Mouse (Mus musculus) kidney, embryonic 16.5 days (tissue): ENCODE measurements around the gene Med20. TPM values are rescaled to one million over a fixed set of nuclear protein-coding genes. Genes with fewer than 3 reads are reported as not detected.
"Not testable (repeated sequence)": the region's sequence is repeated elsewhere in the genome, so short reads cannot be mapped to it uniquely, and the experiment has no call there.

Source experiments
- ATAC-seq: fragments of 200-750 bp; cut with Nextera tagmentation; 2 replicates; pipeline ENCODE4 v1.8.0; 2017; ENCODE audit warnings: moderate TSS enrichment; ENCODE audit not compliant: low FRiP score, low TSS enrichment
- H3K27ac ChIP-seq: fragments of 300-500 bp; sonication (generic); 2 replicates; pipeline ENCODE4 v1.5.1; 2014; ENCODE audit warnings: low read length
- H3K27me3 ChIP-seq: fragments of 300-500 bp; sonication (generic); 2 replicates; pipeline ENCODE4 v1.6.1; 2014; ENCODE audit warnings: low read length, control low read depth, mixed read lengths; ENCODE audit not compliant: insufficient read depth
- H3K36me3 ChIP-seq: fragments of 300-500 bp; sonication (generic); 2 replicates; pipeline ENCODE4 v1.6.1; 2014; ENCODE audit warnings: low read length, control low read depth, mixed read lengths; ENCODE audit not compliant: insufficient read depth
- H3K4me1 ChIP-seq: fragments of 300-500 bp; sonication (generic); 2 replicates; pipeline ENCODE4 v1.6.1; 2014; ENCODE audit warnings: low read length, control low read depth, mixed read lengths; ENCODE audit not compliant: insufficient read depth
- H3K4me2 ChIP-seq: fragments of 300-500 bp; sonication (generic); replicated peaks from 2 replicates; pipeline ENCODE4 v1.6.1; 2014; ENCODE audit warnings: low read depth, low read length
- H3K4me3 ChIP-seq: fragments of 300-500 bp; sonication (generic); 2 replicates; pipeline ENCODE4 v1.5.1; 2014; ENCODE audit warnings: mild to moderate bottlenecking, low read length
- H3K9ac ChIP-seq: fragments of 300-500 bp; sonication (generic); replicated peaks from 2 replicates; pipeline ENCODE4 v1.6.1; 2014; ENCODE audit warnings: low read length
- H3K9me3 ChIP-seq: fragments of 300-500 bp; sonication (generic); 2 replicates; pipeline ENCODE4 v1.6.1; 2016; ENCODE audit warnings: low read length, control low read depth
- WGBS: fragments of 180-500 bp; shearing (Covaris S2); extraction: QIAGEN DNeasy Blood & Tissue Kit; methylation state at CpG from one replicate; pipeline ENCODE4 v1.1.7; 2014; 5-methylcytosine and 5-hydroxymethylcytosine counted together
- polyA plus RNA-seq: library from polyadenylated mRNA; unstranded; fragments of >200 nt; fragmentation: Nextera tagmentation; extraction: Ambion mirVana; gene quantifications from 2 replicates; pipeline ENCODE4 v1.2.1, GENCODE M21; 2015

Med20 gene
- polyA plus RNA-seq, 1 experiment from 2014 or later, result 53.9 TPM

DNA sequence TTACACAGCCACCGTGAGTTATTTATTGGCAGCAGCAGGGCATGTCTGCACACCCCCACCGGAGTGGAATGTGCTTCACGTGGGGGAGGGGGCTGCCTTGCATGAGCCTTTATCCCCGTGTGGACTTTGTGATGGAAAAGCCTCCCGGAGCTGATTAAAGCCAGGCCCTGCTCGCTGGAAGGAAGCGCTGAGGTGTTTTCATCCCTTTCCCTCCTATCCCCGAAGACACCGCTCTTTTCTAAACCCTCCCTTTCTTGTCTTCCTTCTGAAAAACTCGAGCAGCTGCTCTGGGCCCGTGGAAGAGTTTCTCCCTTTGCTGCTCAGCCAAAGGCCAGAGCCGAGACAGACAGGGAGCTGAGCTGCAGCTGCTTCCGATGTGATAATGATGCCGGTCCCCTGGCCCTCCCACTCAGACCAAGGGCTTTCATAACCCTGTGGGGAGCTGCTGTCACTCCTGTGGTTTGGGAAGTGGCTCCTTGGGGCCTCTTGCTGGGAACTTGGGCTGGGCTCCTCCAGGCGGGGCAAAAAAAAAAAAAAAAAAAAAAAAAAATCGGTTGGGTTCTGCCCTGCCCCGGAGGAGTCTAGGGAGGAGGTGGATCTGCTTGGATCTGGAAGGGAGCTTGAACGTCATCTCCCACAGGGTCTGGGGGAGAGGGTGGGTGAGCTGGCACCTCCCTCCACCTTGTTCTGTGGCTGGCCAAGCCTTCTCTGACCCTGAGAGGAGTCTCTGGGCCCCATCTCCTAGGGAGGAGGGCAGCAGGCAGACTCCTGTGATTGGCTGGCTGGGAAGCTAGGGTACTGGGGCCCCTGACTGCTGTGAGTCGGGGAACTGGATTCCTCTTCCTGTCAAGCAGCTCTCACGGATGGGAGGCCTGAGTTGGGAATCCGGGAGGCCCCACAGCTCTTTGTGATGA, 15.9 kb upstream of the Med20 start:
- peak; percentile 80 for ATAC-seq
- under 1% methylated on average over 21 of the region's 21 CpGs for WGBS
- H3K9ac ChIP-seq, result peak overlapping the region; percentile 91
- no peaks in the 10 kb centered on the region for H3K9me3 ChIP-seq
- peaks cover 20% of the 10 kb centered on the region for H3K36me3 ChIP-seq
- peak overlapping the region; percentile 89 for H3K4me2 ChIP-seq
- peaks cover 53% of the 10 kb centered on the region for H3K4me1 ChIP-seq
- H3K27me3 ChIP-seq, result no peaks in the 10 kb centered on the region
- peak overlapping the region; percentile 97 for H3K27ac ChIP-seq
- H3K4me3 ChIP-seq, result peak overlapping the region; percentile 95

DNA sequence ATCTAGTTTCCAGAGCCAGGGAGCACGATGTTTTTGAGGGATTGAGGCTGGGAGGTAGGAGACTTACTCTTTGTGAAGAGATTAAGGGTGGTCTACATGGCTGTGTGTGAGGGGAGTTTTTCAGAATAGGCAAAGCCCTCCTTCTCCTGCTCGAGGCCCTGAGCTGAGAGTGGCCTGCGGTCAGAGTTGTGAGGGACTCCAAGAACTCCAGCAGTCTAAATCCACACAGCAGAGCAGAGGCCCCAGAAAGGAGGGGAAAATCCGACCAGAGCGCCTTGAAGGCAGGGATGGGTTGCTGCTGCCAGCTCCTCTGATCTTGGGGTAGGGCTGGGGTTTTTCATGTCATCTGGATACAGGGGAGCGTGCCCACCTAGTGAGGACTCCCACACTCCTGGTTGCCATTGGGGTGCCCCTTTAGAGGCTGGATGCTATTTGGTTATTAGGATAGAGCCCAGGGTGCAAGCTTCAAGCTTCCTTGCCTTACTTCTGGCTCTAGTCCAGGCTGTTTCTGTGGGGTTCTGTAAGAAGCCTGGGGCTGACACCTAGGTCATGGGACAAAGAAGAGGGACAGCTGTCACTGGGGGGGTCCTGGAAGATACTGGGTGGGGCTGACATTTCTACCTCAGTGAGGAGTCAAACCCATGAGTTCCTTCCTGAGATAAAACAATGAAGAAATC, 15.1 kb upstream of the Med20 start:
- Histone ChIP-seq H3K4me2 (peak overlapping the region; percentile 89), H3K4me3 (peak overlapping the region; percentile 95), H3K36me3 (peaks cover 25% of the 10 kb centered on the region), H3K4me1 (peaks cover 53% of the 10 kb centered on the region), H3K27ac (peak overlapping the region; percentile 97), H3K27me3 (no peaks in the 10 kb centered on the region), H3K9me3 (no peaks in the 10 kb centered on the region), H3K9ac (peak overlapping the region; percentile 91)
- no peak for ATAC-seq
- WGBS, result 26% methylated on average over 6 of the region's 6 CpGs

DNA sequence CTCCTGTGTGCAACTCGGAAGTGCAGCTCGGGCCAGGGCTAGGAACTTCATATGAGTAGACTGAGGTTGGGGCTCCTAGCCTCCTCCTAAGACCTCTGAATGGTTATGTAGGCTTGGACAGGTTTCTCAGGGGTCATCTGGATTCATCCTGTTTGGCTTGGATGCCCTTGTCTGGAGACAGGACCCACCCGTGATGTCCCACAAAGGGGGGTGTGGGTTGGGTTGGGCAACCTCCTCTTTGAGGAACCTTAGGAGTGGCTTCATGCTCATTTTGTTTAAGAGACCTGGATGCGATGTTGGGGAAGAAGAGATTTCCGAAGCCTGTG, 14.6 kb upstream of the Med20 start:
- H3K4me3 ChIP-seq, result peak overlapping the region; percentile 95
- H3K27ac ChIP-seq, result peak overlapping the region; percentile 97
- H3K4me2 ChIP-seq, result peak overlapping the region; percentile 89
- peaks cover 30% of the 10 kb centered on the region for H3K36me3 ChIP-seq
- 65% methylated on average over 5 of the region's 5 CpGs for WGBS
- peaks cover 53% of the 10 kb centered on the region for H3K4me1 ChIP-seq
- no peaks in the 10 kb centered on the region for H3K27me3 ChIP-seq
- H3K9me3 ChIP-seq, result no peaks in the 10 kb centered on the region
- H3K9ac ChIP-seq, result peak overlapping the region; percentile 91
- ATAC-seq, result no peak

DNA sequence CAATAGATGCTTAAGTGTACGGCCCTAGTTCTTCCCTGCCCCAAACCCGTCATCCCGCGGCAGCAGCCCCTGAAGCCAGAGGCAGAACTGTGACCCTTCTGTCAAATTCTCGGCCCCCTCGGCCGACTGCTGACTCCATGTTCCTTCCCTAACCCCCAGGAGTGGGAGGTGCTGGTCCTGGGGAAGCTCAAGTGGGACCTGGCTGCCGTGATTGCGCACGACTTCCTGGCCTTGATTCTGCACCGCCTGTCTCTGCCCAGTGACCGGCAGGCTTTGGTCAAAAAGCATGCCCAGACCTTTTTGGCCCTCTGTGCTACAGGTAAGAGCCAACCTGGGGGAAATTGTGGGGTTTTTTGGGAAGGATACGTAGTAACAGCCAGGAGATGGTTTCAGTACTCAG, 14.1 kb upstream of the Med20 start:
- Histone ChIP-seq H3K9me3 (no peaks in the 10 kb centered on the region), H3K4me2 (peak overlapping the region; percentile 89), H3K36me3 (peaks cover 35% of the 10 kb centered on the region), H3K4me3 (peak overlapping the region; percentile 95; the same call in 1 of the 2 replicates), H3K9ac (peak overlapping the region; percentile 91; the same call in 1 of the 2 replicates), H3K27me3 (no peaks in the 10 kb centered on the region), H3K4me1 (peaks cover 53% of the 10 kb centered on the region), H3K27ac (peak overlapping the region; percentile 97)
- no peak for ATAC-seq
- 58% methylated on average over 13 of the region's 13 CpGs for WGBS

DNA sequence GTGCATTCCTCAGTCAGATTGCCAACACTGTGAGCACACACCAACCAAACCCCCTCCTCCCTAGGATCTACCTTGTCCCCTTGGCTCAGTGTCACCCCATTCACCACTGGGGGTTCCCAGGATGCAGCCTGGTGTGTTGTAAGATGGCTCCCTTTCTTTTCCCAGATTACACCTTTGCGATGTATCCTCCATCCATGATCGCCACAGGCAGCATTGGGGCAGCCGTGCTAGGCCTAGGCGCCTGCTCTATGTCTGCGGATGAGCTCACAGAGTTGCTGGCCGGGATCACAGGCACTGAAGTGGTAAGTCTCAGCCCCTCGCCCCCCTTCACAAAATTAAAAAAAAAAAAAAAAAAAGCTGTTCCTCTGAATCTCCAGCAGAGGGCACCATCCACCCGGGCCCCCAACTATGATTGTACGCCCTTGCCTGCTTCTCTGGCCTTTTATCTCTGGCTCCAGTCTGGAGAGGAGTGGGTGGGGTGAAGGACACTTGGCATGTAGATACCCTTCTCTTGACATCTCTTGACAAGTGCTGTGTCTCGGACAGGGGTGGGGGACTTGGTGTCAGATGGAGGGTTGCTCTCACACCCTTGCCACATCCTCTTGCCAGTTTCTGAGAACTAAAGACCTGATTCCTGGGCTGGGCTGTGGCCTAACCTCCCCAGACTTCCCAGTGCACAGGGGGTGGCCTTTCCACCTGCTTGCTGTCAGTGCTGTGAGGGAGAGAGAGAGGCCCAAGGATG, 13.4 kb upstream of the Med20 start:
- no peak overlapping the region for H3K4me3 ChIP-seq

DNA sequence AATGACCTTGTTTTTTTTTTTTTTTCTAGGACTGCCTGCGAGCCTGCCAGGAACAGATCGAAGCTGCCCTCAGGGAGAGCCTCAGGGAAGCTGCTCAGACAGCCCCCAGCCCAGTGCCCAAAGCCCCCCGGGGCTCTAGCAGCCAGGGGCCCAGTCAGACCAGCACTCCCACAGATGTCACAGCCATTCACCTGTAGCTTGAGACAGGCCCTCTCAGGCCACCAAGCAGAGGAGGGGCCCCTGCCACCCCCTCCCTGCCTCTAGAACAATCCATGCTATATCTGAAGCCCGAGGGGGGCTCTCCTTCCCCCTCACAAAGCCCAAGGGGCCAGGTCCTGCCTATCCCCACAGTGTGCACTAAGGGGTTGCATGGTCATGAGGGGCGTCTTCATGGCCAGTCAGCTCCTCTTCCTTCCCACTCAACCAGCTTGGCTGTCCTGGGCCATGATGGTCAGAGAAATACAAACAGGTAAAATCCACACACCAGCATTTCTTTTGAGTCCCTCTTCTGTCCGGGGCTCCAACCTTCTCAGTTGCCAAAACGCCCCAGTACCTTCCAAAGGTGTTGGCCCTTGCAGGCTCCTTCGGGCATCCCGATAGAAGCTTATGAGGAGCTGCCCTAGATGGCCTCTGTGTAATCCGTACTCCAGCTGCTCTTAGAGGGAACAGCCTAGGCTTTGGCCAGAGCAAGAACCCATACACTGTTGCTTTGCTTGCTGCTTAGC, 12.6 kb upstream of the Med20 start:
- H3K27ac ChIP-seq, result peak overlapping the region; percentile 13; the same call in 1 of the 2 replicates
- 70% methylated on average over 10 of the region's 10 CpGs for WGBS
- not testable (repeated sequence) for H3K4me2 ChIP-seq, H3K9ac ChIP-seq, H3K9me3 ChIP-seq, H3K4me3 ChIP-seq, H3K27me3 ChIP-seq, ATAC-seq
- peaks cover 45% of the 10 kb centered on the region for H3K4me1 ChIP-seq
- peaks cover 44% of the 10 kb centered on the region for H3K36me3 ChIP-seq

More for the DNA sequence above, 13.4 kb upstream of the Med20 start:
- H3K27me3 ChIP-seq, result no peaks in the 10 kb centered on the region
- peaks cover 47% of the 10 kb centered on the region for H3K4me1 ChIP-seq
- peak overlapping the region; percentile 91; the same call in 1 of the 2 replicates for H3K9ac ChIP-seq
- H3K9me3 ChIP-seq, result no peaks in the 10 kb centered on the region
- H3K27ac ChIP-seq, result peak overlapping the region; percentile 97
- peaks cover 39% of the 10 kb centered on the region for H3K36me3 ChIP-seq
- no peak for ATAC-seq
- 22% methylated on average over 10 of the region's 10 CpGs for WGBS
- H3K4me2 ChIP-seq, result 0 out of 2 replicates have a peak overlapping the region, but pooled peaks have one; percentile 89

DNA sequence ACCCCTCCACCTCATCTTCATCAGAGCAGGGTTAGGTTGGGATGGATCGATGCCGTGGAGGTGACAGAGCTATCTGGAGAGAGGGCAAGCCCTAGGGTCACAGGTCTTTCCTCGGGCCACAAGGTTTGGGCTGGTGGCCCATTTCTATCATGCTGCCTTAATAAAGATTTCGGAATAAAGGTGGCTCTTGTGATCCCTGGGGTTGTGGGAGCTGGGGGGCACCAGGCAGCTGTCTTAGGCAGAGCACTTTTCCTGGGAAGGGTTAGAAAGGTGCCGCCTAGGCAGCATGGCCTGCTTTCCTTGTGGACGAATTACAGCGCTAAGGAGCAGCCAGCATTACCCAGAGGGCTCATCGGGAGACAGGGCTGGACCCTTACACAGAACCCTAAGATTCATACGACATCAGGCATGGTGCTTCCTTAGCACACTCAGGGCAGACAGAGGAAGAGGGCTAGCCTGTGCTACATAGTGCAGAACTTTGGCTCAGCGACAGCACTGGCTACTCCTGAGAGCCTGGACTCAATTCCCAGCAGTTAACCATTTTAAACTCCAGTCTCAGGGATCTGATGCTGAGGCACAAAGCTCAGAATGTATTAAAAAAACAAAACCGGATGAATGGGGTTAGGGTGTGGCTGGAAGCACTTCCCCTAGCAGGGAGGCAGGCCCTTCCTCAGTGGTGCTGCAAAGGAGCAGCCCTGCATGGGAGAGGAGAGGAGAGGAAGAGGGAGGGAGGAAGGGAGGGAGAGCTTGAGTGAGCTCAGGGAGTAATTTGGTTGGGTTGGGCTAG, 11.7 kb upstream of the Med20 start:
- Histone ChIP-seq H3K27ac (peak overlapping the region; percentile 75), H3K9ac (no peak overlapping the region), H3K36me3 (peaks cover 52% of the 10 kb centered on the region), H3K4me3 (no peak overlapping the region), H3K9me3 (no peaks in the 10 kb centered on the region), H3K4me2 (no peak overlapping the region), H3K4me1 (peaks cover 45% of the 10 kb centered on the region), H3K27me3 (no peaks in the 10 kb centered on the region)
- ATAC-seq, result no peak
- 71% methylated on average over 11 of the region's 11 CpGs for WGBS

DNA sequence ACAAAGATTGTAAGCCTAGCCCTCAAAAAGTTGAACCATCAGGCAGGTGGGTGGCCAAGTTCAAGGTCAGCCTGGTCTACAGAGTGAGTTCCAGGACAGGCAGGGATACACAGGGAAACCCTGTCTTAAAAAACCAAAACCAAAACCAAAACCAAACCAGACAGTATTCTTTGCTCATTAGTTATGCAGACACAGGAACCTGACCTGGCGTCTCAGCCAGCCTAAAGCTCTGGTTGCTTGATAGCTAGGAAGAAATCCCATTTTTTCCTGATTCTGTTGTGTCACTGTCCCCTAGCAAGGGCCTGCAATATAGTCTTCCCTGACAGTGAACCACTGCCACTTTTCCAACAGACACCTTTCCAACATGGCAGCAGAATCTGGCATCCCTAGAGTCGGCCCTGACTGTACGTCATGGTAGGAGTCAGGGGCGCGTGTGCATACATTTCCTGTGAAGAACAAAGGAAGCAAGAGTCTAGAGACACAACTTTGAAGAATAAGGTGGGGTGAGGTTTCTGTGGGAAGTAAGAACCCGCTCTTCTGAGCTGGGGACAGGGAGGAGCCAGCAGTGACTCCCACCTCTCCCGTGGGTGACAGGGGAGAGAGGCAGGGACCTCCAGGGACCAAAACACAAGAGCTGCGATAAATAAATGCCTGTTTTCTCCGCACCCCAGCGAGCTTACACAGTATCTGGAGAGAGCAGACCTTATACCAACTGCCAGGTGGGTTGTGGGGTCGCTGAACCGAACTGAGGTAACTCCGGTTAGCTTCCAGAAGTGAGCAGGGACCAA, 10.6 kb upstream of the Med20 start:
- Histone ChIP-seq H3K9ac (no peak overlapping the region), H3K27ac (no peak overlapping the region), H3K9me3 (no peaks in the 10 kb centered on the region), H3K36me3 (peaks cover 62% of the 10 kb centered on the region), H3K4me3 (no peak overlapping the region), H3K4me2 (no peak overlapping the region), H3K4me1 (peaks cover 35% of the 10 kb centered on the region), H3K27me3 (no peaks in the 10 kb centered on the region)
- no peak for ATAC-seq
- WGBS, result 82% methylated on average over 13 of the region's 13 CpGs
